ENCODE assay signal across 9 mouse cellular contexts in genomic region chr6:87770626-87771025, GRCm38 (mm10). TPM values are rescaled to one million over a fixed set of nuclear protein-coding genes. Genes with fewer than 3 reads are reported as not detected.
DNase-seq lines count a peak whose midpoint lies in the region; ATAC-seq and TF ChIP-seq lines count a peak whose summit lies in the region.
"Had no signal": no experiment of that assay in that cellular context is flagged by ENCODE, and none has a peak within 500 bp of the region (broad histone marks: within the 10 kb centered on the region; RNA-seq: fewer than 3 reads in every experiment).

No protein-coding gene starts in this region.

- peak; percentile 9 for DNase-seq in heart, postnatal 0 days (ENCODE audit: low spot score)
- no peak for DNase-seq in heart, postnatal 14 days
- peak; percentile 58 for DNase-seq in lung, postnatal 10 days
- no peak for DNase-seq in lung, postnatal 25 days (ENCODE audit: low spot score)
- DNase-seq in brain, embryonic 14.5 days (ENCODE audit: low read depth): peak; percentile 27
- DNase-seq in frontal cortex, postnatal 14 days (ENCODE audit: low spot score in 2 of 2): no peak
- DNase-seq in cerebellum, adult 9-11 months: no peak

- H3K36me3 ChIP-seq in heart, postnatal 0 days (replicated peaks; ENCODE audit: control insufficient read depth, insufficient read depth, low read length): no peaks in the 10 kb centered on the region
- H3K36me3 ChIP-seq: hindbrain, embryonic 12.5 days had no signal

- 39% methylated on average over 8 of the region's 8 CpGs for WGBS in heart, postnatal 0 days

- no peak overlapping the region for H3K27ac ChIP-seq in heart, postnatal 0 days (ENCODE audit: low read depth)
- H3K27ac ChIP-seq: hindbrain, embryonic 12.5 days had no signal

- no peak for TF ChIP-seq EP300 in heart, postnatal 0 days (IDR thresholded peaks at IDR 0.05; ENCODE audit: low read depth)

- H3K27me3 ChIP-seq in heart, postnatal 0 days (ENCODE audit: control insufficient read depth, insufficient read depth, low read length): no peaks in the 10 kb centered on the region
- H3K27me3 ChIP-seq: hindbrain, embryonic 12.5 days had no signal

- H3K4me2 ChIP-seq in heart, postnatal 0 days (ENCODE audit: low read depth, low read length): no peak overlapping the region
- H3K4me2 ChIP-seq: hindbrain, embryonic 12.5 days had no signal

- TF ChIP-seq POLR2A in brain, embryonic 14.5 days (IDR thresholded peaks at IDR 0.05; ENCODE audit: borderline replicate concordance, extremely low read depth, insufficient read depth, insufficient read length, poor library complexity, severe bottlenecking): no peak

- peak; percentile 50 for TF ChIP-seq CTCF in heart, postnatal 0 days (IDR thresholded peaks at IDR 0.05; ENCODE audit: low read depth)
- TF ChIP-seq CTCF in brain, embryonic 14.5 days (IDR thresholded peaks at IDR 0.05; ENCODE audit: borderline replicate concordance, extremely low read depth, insufficient read depth, insufficient read length): peak; percentile 35; the same call in 1 of the 2 replicates

- intact Hi-C loops in heart, postnatal 14 days (cut with DNase I): loop anchor here (5.0 kb wide), 1 partner anchor 63 kb away; no protein-coding TSS in a partner anchor

- no peak overlapping the region for H3K9ac ChIP-seq in heart, postnatal 0 days (replicated peaks; ENCODE audit: low read depth, low read length)
- H3K9ac ChIP-seq: hindbrain, embryonic 12.5 days had no signal

- no peaks in the 10 kb centered on the region for H3K4me1 ChIP-seq in heart, postnatal 0 days (ENCODE audit: control insufficient read depth, insufficient read depth)
- H3K4me1 ChIP-seq: hindbrain, embryonic 12.5 days had no signal

- no peak for ATAC-seq in heart, postnatal 0 days (ENCODE audit: insufficient read depth, low read depth)
- peak; percentile 94 for ATAC-seq in megakaryocyte-erythroid progenitor cell, adult 5-6 weeks (replicated peaks; ENCODE audit: low FRiP score, low TSS enrichment, poor library complexity, severe bottlenecking)

- H3K9me3 ChIP-seq in heart, postnatal 0 days (replicated peaks; ENCODE audit: control insufficient read depth, low read length): no peaks in the 10 kb centered on the region
- H3K9me3 ChIP-seq: hindbrain, embryonic 12.5 days had no signal

- no peak overlapping the region for H3K4me3 ChIP-seq in heart, postnatal 0 days (ENCODE audit: low read depth, low read length)
- H3K4me3 ChIP-seq: hindbrain, embryonic 12.5 days had no signal

RNA-seq across cellular contexts. Expression of gene Gp9, which starts 7.2 kb away (rescaled TPM):
- total RNA-seq in heart, postnatal 0 days (2014; rRNA removed; ENCODE audit: low replicate concordance): 0.19 and 0.23 TPM in 2 replicates
- 0.89 and 1.0 TPM in 2 replicates for polyA plus RNA-seq in heart, postnatal 0 days (2015; fragmentation: Nextera tagmentation; extraction: Ambion mirVana)
- total RNA-seq in heart, postnatal 14 days (2021): 1 to 10 TPM in 1 of 2 experiments, under 1 TPM in 1; 0.33 to 1.0 TPM
- 0.50 and 1.3 TPM in 2 replicates for polyA plus RNA-seq in brain, embryonic 14.5 days (2012; rRNA removed)
- total RNA-seq in megakaryocyte-erythroid progenitor cell, adult 5-6 weeks (2014; fragmentation: Nextera tagmentation): 1.8 and 4.5 TPM in 2 replicates
- 3.1 and 7.3 TPM in 2 replicates for total RNA-seq in megakaryocyte-erythroid progenitor cell, adult 5-6 weeks (2017)

RNA-seq across cellular contexts. Expression of gene Efcc1, which starts 40.0 kb away (rescaled TPM):
- 0.77 TPM in 1 of 2 replicates, not detected in the other for total RNA-seq in heart, postnatal 0 days (2014; rRNA removed; ENCODE audit: low replicate concordance)
- polyA plus RNA-seq in heart, postnatal 0 days (2015; fragmentation: Nextera tagmentation; extraction: Ambion mirVana): 0.62 and 0.75 TPM in 2 replicates
- 1 to 10 TPM; 3.1 to 3.2 TPM for total RNA-seq in heart, postnatal 14 days (2021)
- polyA plus RNA-seq in brain, embryonic 14.5 days (2012; rRNA removed): 2.0 and 4.6 TPM in 2 replicates
- total RNA-seq in megakaryocyte-erythroid progenitor cell, adult 5-6 weeks (2014; fragmentation: Nextera tagmentation): 0.48 and 0.77 TPM in 2 replicates
- 0.72 and 1.2 TPM in 2 replicates for total RNA-seq in megakaryocyte-erythroid progenitor cell, adult 5-6 weeks (2017)

RNA-seq across cellular contexts. Expression of gene Rab43, which starts 41.3 kb away (rescaled TPM):
- 11.8 and 19.7 TPM in 2 replicates for total RNA-seq in heart, postnatal 0 days (2014; rRNA removed; ENCODE audit: low replicate concordance)
- 6.7 and 6.8 TPM in 2 replicates for polyA plus RNA-seq in heart, postnatal 0 days (2015; fragmentation: Nextera tagmentation; extraction: Ambion mirVana)
- total RNA-seq in heart, postnatal 14 days (2021): 10 to 100 TPM; 16.7 to 17.4 TPM
- polyA plus RNA-seq in brain, embryonic 14.5 days (2012; rRNA removed): 13.4 and 14.3 TPM in 2 replicates
- 49.7 and 51.5 TPM in 2 replicates for total RNA-seq in megakaryocyte-erythroid progenitor cell, adult 5-6 weeks (2014; fragmentation: Nextera tagmentation)
- total RNA-seq in megakaryocyte-erythroid progenitor cell, adult 5-6 weeks (2017): 4.5 and 9.9 TPM in 2 replicates

Comparison
In these comparisons a context has a peak if more than half of its experiments do, and no peak if none do; other contexts are left out.
1. DNase-seq: peak in heart, postnatal 0 days (single experiment), lung, postnatal 10 days (single experiment) and brain, embryonic 14.5 days (single experiment); none in heart, postnatal 14 days (0 of 2), lung, postnatal 25 days (single experiment), frontal cortex, postnatal 14 days (0 of 2) and cerebellum, adult 9-11 months (single experiment).